Mouse (Mus musculus) natural killer cell, adult 2 months (primary cell): Measurements from ENCODE around the gene Myo18b.
A peak's percentile ranks its signal among the peaks of the same experiment; 100 is the strongest.

Source experiments
- DNase-seq, 2 experiments: peaks; one replicate each; pipeline ENCODE4 v3.0.0; 2022; ENCODE audit warnings: low spot score in 2 of 2

Myo18b gene

GRCm38 (mm10) chr5:112679251-112679650 is 216.9 kb downstream of the Myo18b start:
- no peak for DNase-seq

DNA sequence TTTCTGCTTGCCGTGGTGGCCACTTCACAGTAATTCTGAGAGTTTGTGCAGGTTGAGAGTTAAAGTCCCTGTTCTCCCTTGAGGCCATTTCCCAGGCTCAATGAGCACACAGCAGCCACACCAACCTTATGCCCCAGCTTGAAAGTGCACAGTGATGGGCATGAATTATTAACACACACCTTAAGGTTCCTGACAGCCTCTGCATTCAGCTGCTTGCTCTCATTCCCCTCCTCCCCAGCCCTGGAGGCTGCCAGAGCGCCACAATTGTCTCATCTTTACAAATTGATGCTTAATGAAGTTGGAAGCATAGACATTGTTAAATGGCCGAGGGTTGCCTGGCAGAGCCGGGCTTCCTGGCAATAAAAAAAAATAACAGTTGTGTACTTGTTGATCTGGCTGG is 218.0 kb downstream of the Myo18b start:
- DNase-seq: no peak

DNA sequence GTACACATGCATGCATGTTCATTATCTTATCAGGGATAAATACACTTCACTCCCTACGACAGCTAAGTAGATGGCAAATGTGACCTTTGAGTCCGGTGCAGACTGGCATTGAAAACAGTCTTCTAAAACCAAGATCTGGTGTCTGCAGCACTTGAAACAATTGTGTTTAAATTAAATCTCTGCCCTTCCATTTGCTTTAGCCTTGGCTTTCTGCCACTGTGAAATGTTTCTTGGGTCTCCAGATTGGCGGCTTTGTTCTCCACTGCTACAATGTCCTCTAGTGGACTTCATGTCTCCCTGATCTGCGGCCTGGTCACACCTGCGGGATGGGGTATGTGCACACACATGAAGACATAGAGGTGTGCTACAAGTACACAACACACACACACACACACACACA is 221.4 kb downstream of the Myo18b start:
- DNase-seq: no peak

DNA sequence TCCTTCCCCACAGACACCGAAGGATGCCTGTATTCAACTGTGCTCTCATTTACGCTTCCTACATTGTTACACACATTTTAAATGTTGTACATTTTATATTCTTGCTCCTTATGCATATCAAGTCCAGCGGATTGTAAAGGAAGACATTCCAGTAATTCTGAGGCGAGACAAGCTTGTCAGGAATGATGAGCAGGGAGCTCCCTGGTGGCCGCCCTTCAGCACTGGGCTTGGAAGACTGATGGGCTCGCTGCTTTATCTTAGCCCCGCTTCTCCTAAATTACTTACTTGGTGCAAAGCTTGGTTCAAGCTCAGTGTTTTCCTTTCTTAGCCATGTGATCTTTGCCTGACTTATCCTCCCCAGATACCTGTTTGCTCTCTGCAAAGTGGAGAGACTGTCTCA is 223.7 kb downstream of the Myo18b start:
- DNase-seq: no peak

DNA sequence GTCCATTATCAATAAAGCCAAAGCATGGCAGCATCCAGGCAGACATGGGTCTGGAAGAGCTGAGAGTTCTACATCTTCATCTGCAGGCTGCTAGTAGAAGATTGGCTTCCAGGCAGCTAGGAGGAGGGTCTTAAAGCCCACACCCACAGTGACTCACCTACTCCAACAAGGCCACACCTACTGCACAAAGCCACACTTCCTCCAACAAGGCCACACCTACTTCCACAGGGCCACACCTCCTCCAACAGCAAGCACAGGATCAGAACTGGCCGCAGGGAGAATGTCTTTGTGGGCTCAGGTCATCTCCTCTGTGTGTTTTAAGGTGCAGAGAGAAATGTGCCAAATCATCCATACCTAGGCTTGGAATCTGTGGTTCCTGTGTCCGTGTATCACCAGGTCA is 224.2 kb downstream of the Myo18b start:
- no peak for DNase-seq

- DNase-seq: no peak
Measured at GRCm38 (mm10) chr5:112667153-112667552, 229.0 kb downstream of the Myo18b start.

- DNase-seq: no peak
Measured at GRCm38 (mm10) chr5:112665661-112666060, 230.5 kb downstream of the Myo18b start.

- DNase-seq: no peak
Measured at GRCm38 (mm10) chr5:112663701-112664100, 232.5 kb downstream of the Myo18b start.

- DNase-seq: no peak
Measured at GRCm38 (mm10) chr5:112660924-112661431, 235.2 kb downstream of the Myo18b start.

DNA sequence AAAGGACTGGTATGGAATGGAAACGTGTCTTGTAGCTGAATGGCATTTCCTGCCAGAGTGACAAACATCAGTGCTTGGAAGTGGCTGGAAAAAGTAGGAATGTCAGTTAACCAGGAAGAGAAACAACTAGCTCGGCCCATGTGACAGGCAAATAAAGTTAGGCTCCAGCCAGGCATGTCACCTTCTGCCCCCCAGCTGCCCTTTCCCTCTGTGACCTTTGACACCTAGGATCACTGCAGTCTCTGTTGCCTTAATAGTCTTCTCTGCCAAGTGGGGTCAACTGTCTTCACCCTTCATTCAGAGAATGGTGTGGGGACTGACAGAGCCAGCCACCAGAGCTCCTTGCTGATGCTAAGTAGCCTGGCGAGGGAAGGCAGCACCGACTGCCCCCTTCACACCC is 236.9 kb downstream of the Myo18b start:
- no peak for DNase-seq

- no peak for DNase-seq
Measured at GRCm38 (mm10) chr5:112656811-112657210, 239.4 kb downstream of the Myo18b start.

DNA sequence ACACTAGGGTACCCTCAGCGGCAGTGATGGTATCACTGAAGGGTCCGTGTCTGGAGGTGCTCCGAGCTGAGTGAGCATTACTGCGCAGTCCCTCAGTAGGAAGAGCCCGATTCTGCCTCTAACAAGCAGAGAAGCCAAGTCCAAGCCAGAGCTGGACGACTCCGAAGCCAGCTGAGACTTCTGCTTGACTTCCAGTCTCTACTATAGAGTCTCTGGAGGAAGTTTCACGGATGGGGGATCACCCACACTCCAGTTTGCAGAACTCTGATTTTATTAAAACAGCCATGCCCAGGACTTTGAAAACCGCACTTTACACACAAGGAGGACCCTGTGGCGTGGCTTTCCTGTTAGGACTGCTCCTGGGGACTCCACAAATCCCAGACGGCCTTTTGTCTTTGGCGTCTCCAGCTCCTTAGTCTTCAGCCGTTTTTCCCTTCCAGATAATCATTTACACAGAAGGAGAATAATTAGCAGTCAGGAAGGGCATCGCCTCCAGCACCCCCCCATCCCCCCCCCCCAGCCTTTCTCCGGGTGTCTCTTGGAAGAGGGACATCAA is 240.1 kb downstream of the Myo18b start:
- no peak for DNase-seq

- DNase-seq: no peak
Measured at GRCm38 (mm10) chr5:112655529-112655928, 240.6 kb downstream of the Myo18b start.

- no peak for DNase-seq
Measured at GRCm38 (mm10) chr5:112652036-112652435, 244.1 kb downstream of the Myo18b start.

DNA sequence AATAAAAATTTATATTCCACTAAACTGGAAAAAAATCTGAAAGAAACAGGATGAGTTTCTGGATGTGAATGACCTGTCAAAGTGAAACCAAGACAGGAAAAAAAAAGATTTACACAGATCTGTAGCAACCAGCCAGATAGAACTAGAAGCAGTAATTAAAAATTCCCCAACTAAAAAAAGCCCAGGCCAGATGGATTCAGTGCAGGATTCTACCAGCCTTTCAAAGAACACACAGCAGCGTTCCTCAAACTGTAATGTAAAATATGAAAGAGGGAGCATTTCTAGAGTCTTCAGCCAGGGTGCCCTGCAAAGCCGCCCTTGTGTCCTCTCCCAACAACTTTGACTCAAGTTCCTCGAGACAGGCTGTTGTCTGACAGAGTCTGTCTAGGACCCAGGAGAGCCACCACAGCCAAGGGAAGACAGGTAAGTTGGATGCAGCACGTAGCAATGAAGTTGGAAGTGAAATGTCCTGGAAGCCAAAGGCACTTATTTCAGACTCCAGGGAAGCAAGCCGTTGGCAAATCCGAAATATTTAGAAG is 246.9 kb downstream of the Myo18b start:
- no peak for DNase-seq

DNA sequence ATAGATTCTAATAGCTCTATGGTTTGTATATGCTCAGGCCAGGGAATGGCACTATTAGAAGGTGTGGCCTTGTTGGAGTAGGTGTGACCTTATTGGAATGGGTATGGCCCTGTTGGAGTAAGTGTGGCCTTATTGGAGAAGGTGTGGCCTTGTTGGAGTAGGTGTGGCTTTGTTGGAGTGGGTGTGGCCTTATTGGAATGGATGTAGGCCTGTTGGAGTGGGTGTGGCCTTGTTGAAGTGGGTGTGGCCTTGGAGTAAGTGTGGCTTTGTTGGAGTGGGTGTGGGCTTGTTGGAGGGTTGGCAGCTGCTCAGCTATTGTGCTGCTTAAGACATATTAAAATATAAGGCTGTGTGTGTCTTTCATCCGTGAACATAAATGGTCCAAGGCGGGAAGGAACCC is 249.3 kb downstream of the Myo18b start:
- no peak for DNase-seq

- DNase-seq: no peak
Measured at GRCm38 (mm10) chr5:112645535-112645934, 250.6 kb downstream of the Myo18b start.

GRCm38 (mm10) chr5:112643533-112644272 is 252.5 kb downstream of the Myo18b start:
- DNase-seq: no peak

DNA sequence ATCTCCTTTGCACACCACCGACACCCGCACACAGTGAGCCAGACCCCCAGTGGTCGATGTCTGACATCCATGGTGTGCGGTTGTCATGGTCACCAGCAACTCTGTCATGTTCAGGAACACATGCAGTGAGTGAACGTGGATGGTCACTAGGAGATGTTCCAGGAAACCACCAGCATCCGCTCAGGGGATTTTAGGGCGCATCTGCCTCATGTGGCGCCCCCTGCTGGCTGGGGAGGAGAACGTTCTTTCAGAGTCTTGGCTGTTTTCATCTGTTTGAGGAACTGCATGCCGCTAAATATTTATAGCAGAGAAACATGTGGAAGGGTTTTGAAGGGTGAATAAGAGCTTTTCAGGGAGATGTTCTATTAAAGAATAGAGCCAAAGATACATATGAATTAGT is 253.4 kb downstream of the Myo18b start:
- no peak for DNase-seq

DNA sequence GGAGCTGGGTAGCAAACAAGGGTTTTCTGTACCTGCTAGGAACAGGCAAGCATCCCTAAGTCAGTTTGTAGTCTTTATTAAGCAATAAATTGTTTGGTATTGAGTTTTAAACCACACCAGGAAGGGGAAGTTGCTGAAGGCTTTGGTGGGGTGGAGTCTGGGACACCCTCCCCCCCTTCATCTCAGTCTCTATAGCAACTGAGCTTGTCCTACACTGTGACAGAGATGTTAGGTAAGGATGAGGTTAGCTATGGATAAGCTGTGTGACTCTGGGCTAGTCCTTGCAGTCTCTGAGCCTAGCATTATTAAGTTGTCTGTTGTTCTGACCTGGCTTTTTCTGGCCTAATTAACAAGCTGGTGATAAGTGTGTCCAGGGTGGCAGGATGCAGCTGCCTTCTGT is 254.4 kb downstream of the Myo18b start:
- DNase-seq: no peak

GRCm38 (mm10) chr5:112641131-112641530 is 255.0 kb downstream of the Myo18b start:
- no peak for DNase-seq

GRCm38 (mm10) chr5:112640651-112641050 is 255.5 kb downstream of the Myo18b start:
- DNase-seq: peak; percentile 48 to 73
